Mouse (Mus musculus): Measurements from ENCODE around the gene Lsg1.

Lsg1 gene

DNA sequence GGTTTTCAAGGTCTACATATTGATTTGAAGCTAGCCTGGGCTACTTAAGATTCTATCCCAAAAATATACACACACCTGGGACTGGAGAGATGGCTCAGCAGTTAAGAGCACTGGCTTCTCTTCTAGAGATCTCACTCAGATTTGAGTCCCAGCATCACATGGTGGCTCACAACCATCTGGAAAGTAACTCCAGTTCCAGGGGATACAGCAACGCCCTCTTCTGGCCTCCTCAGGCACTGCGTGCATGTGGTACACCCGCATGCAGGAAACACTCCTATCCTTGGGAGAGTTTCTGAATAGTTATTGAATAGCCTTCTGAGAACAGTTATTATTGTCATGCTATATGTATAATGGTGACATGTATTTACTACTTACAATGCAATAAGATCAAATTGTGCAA lies 66.2 kb downstream of the Lsg1 start:
- no peak for DNase-seq (ENCODE audit: extremely low spot score, low read depth, low spot score)

DNA sequence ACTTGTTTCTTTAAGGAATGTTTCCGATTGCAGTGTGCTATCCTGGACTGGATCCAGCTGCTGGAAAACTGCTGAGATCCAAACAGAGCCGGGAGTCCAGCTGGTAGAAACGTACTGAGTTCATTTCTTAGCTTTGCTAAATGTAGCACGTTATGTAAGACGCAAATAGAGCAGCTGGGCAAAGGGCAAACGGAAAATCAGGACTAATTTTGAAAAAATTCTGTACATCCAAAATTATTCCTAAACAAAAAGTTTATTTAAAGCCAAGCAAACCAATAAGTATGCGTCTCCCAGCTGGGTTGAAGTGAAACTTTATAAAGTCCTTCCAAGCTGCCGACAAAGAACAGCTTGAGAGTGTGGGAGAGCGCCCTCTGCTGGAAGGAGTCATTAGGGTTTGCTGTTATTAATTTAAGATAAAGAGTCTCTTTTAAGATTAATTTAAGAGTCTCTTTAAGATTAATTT lies 67.0 kb downstream of the Lsg1 start:
- DNase-seq (ENCODE audit: extremely low spot score, low read depth, low spot score), result no peak

DNA sequence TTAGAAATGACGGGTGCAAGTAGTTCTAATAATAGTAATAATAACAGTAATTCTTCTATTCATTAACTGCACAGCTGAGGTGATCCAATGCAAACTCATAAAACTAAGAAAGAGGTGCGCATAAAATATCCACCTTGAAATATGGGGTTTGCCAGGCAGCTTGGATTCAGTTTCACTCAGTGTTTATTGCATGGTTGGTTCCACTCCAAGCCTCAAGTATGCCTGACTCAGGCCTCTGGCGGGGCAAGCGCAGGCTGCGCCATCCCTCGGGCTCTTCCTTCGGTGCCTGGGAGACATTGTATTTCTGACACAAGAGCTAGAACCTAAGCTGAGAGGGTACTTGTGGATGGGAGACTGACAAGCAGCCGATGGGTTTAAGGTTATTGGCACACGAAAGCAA lies 68.8 kb downstream of the Lsg1 start:
- no peak for DNase-seq (ENCODE audit: extremely low spot score, low read depth, low spot score)

DNA sequence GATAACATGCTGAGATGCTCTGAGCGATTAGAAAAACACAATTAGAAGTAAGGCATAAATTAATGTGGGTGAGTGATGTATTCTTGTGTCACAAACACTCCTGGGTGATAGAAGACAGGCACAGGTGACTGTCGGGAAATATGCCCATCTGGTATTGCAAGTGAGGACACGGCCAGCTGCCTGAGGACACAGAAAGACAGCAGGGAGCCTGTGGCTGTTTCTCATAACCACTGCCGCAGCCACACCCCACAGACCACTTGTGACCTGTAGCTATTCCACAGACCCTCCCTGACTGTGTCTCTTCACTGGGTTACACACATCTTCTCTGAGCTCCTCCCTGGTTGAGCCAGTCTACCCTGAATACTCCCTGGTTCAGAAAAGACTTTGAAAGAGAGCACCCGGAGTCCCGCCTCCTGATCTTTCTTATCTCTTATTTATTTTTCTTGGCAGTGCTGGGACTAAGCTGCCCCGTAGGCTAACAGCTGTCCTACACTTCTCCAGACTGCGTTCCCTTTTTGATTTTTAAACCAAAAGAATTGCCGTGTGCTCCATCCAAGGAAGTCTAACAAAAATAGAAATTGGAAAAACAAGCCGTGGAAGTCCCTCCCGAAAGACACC lies 69.6 kb downstream of the Lsg1 start:
- no peak for DNase-seq (ENCODE audit: extremely low spot score, low read depth, low spot score)

DNA sequence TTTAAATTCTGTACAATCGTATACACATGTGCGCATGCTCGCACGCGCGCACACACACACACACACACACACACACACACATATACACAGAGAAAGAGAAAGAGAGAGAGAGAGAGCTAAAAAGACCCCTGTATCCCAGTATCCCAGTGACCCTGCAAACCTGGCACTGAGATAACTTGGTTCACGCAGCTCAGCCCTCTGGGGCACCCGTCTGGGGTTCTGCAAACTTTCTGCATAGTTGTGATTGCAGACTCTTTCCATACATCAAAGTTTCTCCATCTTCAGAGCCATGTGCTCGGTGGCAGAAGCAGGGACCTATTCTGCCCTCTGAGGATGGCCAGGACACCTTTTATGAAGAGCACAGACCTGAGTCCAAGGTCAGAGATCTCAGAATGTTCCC lies 70.4 kb downstream of the Lsg1 start:
- no peak for DNase-seq (ENCODE audit: extremely low spot score, low read depth, low spot score)

GRCm38 (mm10) chr16:30515418-30515817 lies 72.0 kb downstream of the Lsg1 start:
- no peak for DNase-seq (ENCODE audit: extremely low spot score, low read depth, low spot score)

GRCm38 (mm10) chr16:30513050-30514024 lies 74.1 kb downstream of the Lsg1 start:
- no peak for DNase-seq (ENCODE audit: extremely low spot score, low read depth, low spot score)

DNA sequence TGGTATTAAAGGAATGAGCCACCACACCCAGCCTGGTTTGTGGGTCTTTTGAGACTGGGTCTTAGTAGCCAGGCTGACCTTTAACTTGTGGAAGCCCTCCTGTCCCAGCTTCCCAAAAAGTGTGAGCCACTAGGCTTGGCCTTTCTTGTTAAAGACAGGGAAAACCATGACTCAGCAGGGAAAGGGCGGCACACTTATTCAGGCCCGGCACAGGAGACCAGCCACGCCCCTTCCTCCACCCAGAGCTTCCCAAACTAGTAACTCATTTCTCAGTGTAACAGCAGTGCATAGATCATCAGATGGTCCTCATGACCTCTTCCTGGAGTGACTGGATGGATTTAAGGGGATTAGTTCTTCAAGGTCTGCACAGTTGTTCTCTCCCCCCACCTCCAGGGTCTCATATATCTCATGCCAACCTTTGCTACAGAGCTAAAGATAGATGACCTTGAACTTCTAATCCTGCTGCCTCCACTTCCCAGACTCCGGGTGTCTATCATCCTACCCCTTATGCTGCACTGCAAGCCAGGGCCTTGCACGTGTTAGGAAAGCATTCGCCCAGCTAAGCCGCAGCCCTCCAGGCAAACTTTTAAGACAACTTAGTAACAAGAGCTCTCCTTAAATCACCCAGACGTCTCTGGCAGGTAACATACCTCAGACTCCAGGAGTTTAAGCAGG lies 74.9 kb downstream of the Lsg1 start:
- no peak for DNase-seq (ENCODE audit: extremely low spot score, low read depth, low spot score)

DNA sequence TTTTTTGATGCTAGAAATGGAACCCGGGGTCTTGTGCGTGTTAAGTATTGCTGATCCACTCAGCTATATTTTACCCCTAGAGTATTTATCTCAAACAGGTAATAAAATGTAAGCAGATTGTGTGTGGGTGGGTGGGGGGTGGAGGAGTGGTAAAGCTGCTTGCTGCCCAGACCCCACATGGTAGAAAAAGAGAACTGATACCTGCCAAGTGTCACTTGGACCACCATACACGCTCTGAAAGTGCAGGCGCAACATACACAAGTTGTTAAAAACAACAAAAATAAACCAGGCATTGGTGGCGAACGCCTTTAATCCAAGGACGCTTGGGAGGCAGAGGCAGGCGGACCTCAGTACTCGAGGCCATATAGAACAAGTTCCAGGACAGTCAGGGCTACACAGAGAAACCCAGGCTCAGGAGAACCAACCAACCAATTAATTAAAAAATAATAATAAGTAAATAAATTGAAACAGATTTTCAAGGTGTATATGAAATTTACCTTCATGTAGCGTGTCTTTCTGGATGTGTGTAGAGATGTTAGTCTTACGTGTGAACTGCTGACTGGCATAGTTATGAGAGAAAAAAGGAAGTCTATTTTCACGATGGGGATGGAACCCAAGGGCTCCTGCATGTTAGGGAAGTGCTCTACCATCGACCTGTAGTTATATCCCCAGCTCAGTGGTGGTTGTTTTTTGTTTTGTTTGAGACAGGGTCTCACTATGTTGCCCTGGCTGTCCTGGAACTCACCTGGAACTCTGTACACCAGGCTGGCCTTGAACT lies 75.6 kb downstream of the Lsg1 start:
- DNase-seq (ENCODE audit: extremely low spot score, low read depth, low spot score), result no peak

- peak; percentile 71 for DNase-seq (ENCODE audit: extremely low spot score, low read depth, low spot score)
These were observed 76.6 kb downstream of the Lsg1 start for GRCm38 (mm10) chr16:30510504-30511451.

Data from hindlimb bud, embryonic 11.5 days (tissue).